Mouse (Mus musculus) cerebellum, adult (tissue): ENCODE results near the gene Rpl32.

Experiments
- ATAC-seq: cut with Nextera tagmentation; 2 replicates; pipeline ENCODE4 v1.9.2; 2017; ENCODE audit warnings: mild to moderate bottlenecking, moderate library complexity, mixed read lengths; ENCODE audit not compliant: insufficient number of reproducible peaks, low FRiP score, low TSS enrichment

The Rpl32 gene

DNA sequence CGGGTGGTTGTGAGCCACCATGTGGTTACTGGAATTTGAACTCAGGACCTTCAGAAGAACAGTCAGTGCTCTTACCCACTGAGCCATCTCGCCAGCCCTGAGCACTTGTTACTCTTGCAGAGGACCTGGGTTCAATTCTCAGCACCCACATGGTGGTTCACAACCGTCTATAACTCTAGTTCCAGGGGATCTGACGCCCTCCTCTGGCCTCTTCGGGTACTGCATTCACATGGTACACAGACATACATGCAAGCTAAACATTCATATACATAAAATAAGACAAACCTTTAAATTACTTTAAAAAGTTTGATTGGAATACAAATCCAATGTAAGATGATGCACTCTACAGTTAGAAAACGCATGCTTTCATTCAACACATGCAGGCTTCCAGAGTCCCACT lies 36.3 kb downstream of the Rpl32 start:
- no peak for ATAC-seq

GRCm38 (mm10) chr6:115770852-115771251 lies 37.7 kb downstream of the Rpl32 start:
- ATAC-seq: no peak

DNA sequence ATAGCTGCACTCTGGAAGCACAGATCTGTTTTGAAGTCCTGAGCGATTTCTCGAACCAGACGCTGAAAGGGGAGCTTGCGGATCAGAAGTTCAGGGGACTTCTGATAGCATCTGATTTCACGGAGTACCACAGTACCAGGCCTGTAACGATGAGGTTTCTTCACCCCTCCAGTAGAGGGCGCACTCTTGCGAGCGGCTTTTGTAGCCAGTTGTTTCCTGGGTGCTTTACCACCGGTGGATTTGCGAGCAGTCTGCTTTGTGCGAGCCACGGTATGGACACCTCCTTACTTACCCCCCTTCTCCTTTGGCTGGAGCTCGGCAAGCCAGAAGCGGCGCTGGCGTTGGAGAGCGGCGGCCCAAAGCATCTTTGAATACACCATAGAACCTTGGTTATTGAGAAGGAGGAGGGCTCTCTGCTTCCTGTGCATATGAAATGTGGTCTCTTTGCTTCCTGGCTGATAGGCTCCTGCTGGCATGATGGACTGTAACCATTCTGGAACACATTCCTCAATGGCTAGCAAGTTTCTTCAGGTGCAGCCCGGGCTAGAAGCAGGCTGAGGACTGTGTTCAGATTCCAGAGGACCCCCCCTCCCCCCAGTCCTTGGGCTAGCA lies 38.4 kb downstream of the Rpl32 start:
- ATAC-seq: no peak

GRCm38 (mm10) chr6:115768207-115768606 lies 40.3 kb downstream of the Rpl32 start:
- ATAC-seq: no peak

DNA sequence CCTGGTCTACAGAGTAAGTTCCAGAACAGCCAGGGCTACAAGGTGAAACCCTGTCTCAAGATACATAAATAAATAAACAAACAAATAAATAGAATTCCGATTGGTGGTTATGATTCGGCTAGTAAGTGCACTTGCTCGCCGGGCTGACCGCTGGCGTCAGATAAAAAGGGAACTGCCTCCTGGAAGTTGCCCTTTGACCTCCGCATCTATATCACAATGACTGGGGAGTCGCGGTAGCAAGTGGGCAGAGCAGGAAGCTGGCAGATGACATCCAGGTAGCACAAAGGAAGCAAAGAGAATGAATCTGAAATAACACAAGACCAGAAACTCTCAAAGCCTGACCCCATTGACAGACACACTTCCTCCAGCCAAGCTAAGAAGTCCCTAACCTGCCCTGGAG lies 41.2 kb downstream of the Rpl32 start:
- ATAC-seq: no peak

DNA sequence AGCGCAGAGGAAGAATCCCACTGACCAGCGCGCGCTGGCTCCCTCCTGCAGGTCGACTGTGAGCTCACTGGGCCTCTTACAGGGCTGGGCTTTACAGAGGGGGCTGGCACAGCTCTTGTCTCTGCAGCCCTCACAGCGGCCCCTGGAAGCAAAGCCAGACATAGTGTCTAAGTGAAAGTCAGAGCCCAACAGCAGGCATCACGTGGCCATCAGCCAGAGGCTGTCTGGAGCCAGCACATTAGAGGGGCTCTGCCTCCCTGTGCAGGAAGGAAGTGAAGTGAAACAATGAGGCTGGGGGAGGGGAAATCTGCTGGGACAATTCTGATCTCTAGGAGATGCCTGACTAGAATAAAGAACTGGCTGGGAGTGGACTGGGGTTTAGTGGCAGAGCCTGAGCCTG lies 44.4 kb downstream of the Rpl32 start:
- ATAC-seq: no peak

- ATAC-seq: no peak
These were observed 46.4 kb downstream of the Rpl32 start, which contains the start of gene Tmem40 for GRCm38 (mm10) chr6:115761995-115762756. TSS of gene Tmem40 (minus strand) at chr6:115762410.

DNA sequence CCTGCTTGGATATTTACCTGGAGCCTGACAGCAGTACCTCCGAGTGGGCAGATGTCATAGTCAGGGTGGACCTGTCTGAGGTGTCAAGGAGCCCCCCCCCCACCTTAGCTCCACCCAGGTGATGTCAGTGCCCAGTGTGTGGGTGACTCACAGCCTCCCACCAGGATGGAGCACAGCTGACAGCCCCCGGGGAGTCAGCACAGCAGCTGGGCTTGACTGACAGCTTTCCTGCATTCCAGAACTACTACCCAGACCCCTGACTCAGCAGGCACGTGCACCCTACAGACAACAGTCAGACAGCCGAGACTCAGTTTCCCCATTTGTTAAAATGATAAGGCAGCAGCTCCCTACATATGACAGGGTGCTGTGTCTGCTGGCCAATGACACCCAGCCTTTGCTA lies 47.6 kb downstream of the Rpl32 start:
- ATAC-seq: no peak

- no peak for ATAC-seq
These were observed 48.4 kb downstream of the Rpl32 start for GRCm38 (mm10) chr6:115760137-115760536.

- no peak for ATAC-seq
These were observed 49.1 kb downstream of the Rpl32 start for GRCm38 (mm10) chr6:115759461-115759860.

DNA sequence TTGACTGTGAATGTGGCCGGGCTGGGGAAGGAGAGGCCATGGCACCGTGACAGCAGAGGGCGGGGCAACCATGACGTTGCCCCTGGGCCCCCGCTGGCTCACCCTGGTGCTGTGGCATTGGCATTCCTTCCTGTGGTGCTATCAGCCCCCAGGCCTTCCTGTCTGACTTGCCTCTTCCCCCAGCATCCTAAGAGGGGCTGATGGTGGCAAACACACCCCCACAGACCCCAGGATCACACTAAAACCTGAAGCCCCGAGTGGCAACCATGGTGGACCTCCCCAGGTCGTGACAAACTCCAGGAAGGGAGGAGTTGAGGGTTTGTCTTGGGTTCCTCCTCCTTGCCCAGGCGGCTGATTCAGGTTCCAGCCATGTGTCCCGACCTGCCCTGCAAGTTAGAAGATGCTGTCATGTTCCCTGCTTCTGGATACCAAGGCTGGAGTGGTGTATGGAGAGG lies 49.5 kb downstream of the Rpl32 start:
- no peak for ATAC-seq

DNA sequence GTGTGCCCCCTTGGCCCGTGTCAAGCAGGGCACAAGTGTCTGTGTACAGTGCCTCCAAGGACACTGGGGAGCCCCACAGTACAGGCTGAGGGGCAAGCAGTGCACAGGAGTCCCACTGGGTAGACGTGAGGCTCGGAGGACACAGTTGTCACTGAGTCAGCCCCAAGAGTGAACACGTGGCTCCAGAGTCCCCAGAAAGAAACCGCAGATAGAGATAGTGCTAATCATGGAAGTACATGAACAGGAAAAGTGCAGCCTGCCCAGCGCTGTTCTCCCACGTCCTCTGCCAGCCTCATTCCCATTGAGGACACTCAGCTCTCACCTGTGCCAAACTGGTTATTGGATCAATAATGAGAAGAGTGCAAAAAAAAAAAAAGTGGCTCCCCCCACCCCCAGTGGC lies 53.0 kb downstream of the Rpl32 start:
- no peak for ATAC-seq
